Mouse (Mus musculus) embryonic stem cell, embryonic (primary cell): ENCODE measurements around the gene Myrfl.

ENCODE experiments used
- CTCF ChIA-PET, 4 experiments: fragments of 300-600 bp in 2 of 4; fragments of 350-600 bp in 2 of 4; sonication (Branson Sonifier 250); formaldehyde crosslinking; loops; one replicate each; lab custom pipeline; 2022; ENCODE audit warnings: inconsistent platforms in 2 of 4; lab: Charles Lee
- POLR2A ChIA-PET, 4 experiments: fragments of 300-600 bp in 2 of 4; fragments of 350-600 bp in 2 of 4; sonication (Branson Sonifier 250); formaldehyde crosslinking; loops; one replicate each; lab custom pipeline; 2022; ENCODE audit warnings: antibody characterized with exemption in 4 of 4, inconsistent platforms in 1 of 4; lab: Charles Lee

The Myrfl gene

GRCm38 (mm10) chr10:116802178-116802794 lies 94.4 kb downstream of the Myrfl start:
- CTCF ChIA-PET: interaction anchor here in 2 of 4 experiments (0.6 to 0.9 kb wide), 3 partner anchors 13 to 695 kb away, joined by 3 read pairs; no protein-coding TSS in a partner anchor
- POLR2A ChIA-PET: no interaction called here

DNA sequence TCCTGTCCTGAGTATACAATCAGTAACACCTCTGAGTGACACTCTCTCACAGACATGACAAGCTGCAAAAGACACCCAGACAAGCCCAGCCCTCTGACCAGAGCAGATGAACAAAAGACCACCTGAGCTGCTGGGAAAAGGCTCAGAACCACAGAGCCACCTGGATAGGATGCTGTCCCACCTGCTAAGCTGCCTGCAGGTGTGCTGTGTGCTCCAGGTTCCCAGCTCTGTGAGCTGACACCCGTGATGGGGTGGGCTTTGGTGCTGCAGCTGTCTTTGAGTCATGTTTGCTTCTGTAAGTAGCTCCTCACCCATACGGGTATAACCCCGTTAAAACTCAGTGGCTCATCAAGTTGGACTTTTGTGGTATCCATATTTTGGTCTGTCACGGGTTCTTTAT lies 95.4 kb downstream of the Myrfl start:
- POLR2A ChIA-PET: interaction anchor here in 1 of 4 experiments (1.2 kb wide), 1 partner anchor 8 kb away, joined by 3 read pairs; no protein-coding TSS in a partner anchor
- CTCF ChIA-PET: interaction anchor here in 1 of 4 experiments (1.0 to 1.3 kb wide), 2 partner anchors 9 to 12 kb away, joined by 3 to 4 read pairs; no protein-coding TSS in a partner anchor

DNA sequence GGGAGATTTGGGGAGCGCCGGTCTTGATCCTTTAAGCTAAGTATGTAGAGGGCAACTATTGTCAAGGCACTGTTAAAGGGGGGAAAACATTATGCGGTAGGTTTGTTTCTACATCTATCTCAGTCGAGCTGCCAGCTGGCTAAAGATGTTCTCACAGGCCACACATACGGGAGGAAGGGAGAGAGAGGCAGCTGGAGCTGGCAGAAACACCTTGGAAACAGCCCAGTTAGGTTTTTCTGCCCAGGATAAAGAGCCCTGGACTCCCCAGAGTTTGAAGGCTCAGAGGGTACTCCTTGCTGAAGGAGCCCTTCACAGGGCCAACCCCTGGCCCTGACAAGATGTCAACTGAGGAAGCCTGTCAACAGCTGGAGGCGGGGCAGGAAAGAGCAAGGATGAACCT lies 100.7 kb downstream of the Myrfl start:
- POLR2A ChIA-PET: interaction anchor here in 2 of 4 experiments (1.2 to 1.6 kb wide), 3 partner anchors 12 to 14 kb away, joined by 3 to 6 read pairs (median 4); no protein-coding TSS in a partner anchor
- CTCF ChIA-PET: interaction anchor here in 1 of 4 experiments (0.6 kb wide), 1 partner anchor 285 kb away, joined by 3 read pairs; no protein-coding TSS in a partner anchor

- CTCF ChIA-PET: interaction anchor here (0.6 to 1.4 kb wide), 19 partner anchors 12 to 1073 kb away, joined by 3 to 7 read pairs (median 3); no protein-coding TSS in a partner anchor
- POLR2A ChIA-PET: interaction anchor here in 3 of 4 experiments (0.5 to 1.2 kb wide), 5 partner anchors 15 to 361 kb away, joined by 3 to 6 read pairs (median 3); no protein-coding TSS in a partner anchor
These were observed 107.6 kb downstream of the Myrfl start for GRCm38 (mm10) chr10:116789096-116789495.

- POLR2A ChIA-PET: interaction anchor here in 3 of 4 experiments (0.5 to 1.2 kb wide), 6 partner anchors 16 to 362 kb away, joined by 3 to 7 read pairs (median 3); no protein-coding TSS in a partner anchor
- CTCF ChIA-PET: interaction anchor here (0.6 to 1.4 kb wide), 14 partner anchors 12 to 580 kb away, joined by 3 to 6 read pairs (median 3); no protein-coding TSS in a partner anchor
These were observed 108.3 kb downstream of the Myrfl start for GRCm38 (mm10) chr10:116788431-116788830.

DNA sequence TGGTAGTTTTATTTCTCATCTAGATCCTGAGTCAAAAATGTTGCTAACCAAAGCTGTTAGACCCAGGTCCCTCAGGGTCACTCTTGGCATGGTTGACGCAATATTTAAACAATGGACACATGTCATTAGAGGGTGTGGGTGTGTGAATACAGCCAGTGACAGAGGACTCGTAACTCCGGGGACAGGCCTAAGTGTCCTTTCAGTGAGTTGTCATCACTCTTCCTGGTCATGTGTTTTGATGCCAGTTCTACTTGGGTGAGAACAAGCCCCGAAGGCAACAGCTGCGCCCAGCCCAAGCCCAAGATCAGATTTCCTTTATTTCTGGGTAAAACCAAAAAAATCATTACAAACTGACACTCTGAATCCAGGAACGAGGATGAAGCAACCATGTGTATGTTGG lies 112.6 kb downstream of the Myrfl start:
- CTCF ChIA-PET: no interaction called here
- POLR2A ChIA-PET: interaction anchor here in 1 of 4 experiments (0.9 to 1.4 kb wide), 3 partner anchors 13 to 60 kb away, joined by 3 to 4 read pairs (median 3); no protein-coding TSS in a partner anchor

GRCm38 (mm10) chr10:116783020-116783419 lies 113.7 kb downstream of the Myrfl start:
- ChIA-PET POLR2A (interaction anchor here in 2 of 4 experiments (0.6 to 1.4 kb wide), 2 partner anchors 12 to 524 kb away, joined by 3 read pairs; no protein-coding TSS in a partner anchor), CTCF (no interaction called here)

GRCm38 (mm10) chr10:116777947-116778346 lies 118.8 kb downstream of the Myrfl start:
- POLR2A ChIA-PET: interaction anchor here in 1 of 4 experiments (0.9 kb wide), 1 partner anchor 9 kb away, joined by 3 read pairs; no protein-coding TSS in a partner anchor
- CTCF ChIA-PET: no interaction called here

- ChIA-PET POLR2A (interaction anchor here in 2 of 4 experiments (0.6 to 1.3 kb wide), 5 partner anchors 10 to 214 kb away, joined by 3 to 4 read pairs (median 3); no protein-coding TSS in a partner anchor), CTCF (interaction anchor here in 1 of 4 experiments (0.8 kb wide), 1 partner anchor 104 kb away, joined by 3 read pairs; no protein-coding TSS in a partner anchor)
These were observed 119.9 kb downstream of the Myrfl start for GRCm38 (mm10) chr10:116776846-116777245.

DNA sequence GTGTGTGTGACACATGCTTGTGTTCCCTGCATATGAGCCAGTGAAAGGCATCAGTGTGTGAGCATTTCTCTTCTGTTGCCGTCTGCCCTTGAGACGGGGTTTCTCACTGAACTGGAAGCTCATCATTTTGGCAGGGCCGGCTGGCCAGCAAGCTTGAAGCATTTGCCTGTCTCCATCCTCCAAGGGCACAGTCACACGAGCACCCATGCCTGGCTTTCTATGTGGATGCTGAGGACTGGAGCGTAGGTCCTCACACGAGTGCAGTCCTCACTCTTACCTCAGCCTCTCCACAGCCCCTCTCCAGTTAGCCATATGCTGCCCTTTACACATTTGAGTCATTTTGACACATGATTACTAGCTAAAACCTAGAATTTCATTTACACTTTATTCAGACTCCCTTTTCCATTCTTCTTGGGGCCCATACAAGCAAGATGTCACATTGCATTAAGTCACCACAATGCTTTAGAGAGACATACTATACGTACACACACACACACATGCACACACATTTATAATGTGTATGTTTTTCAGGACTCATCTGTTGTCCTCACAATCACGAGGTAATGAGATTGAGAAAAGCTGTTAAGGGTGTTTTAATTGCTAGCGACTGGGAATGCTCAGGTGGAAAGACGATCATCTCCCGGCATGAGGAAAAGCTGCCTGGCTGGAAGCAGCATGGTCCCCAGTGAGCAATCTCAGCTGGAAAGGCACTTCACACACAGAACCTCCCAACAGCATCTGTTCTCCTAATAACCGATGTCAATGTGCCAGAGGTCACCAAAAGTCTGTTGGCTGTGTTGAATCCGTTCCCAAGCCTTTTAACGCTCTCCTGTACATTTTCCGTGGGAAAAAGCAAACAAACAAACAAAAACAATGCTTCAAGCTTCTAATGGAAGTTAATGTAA lies 122.6 kb downstream of the Myrfl start:
- CTCF ChIA-PET: no interaction called here
- POLR2A ChIA-PET: interaction anchor here in 2 of 4 experiments (0.6 to 1.4 kb wide), 2 partner anchors 9 to 650 kb away, joined by 3 read pairs; no protein-coding TSS in a partner anchor

GRCm38 (mm10) chr10:116771215-116771935 lies 125.3 kb downstream of the Myrfl start:
- CTCF ChIA-PET: interaction anchor here in 2 of 4 experiments (0.6 to 1.2 kb wide), 3 partner anchors 18 to 513 kb away, joined by 3 read pairs; no protein-coding TSS in a partner anchor
- POLR2A ChIA-PET: interaction anchor here in 3 of 4 experiments (0.8 to 1.2 kb wide), 5 partner anchors 9 to 242 kb away, joined by 3 to 5 read pairs (median 3); no protein-coding TSS in a partner anchor

DNA sequence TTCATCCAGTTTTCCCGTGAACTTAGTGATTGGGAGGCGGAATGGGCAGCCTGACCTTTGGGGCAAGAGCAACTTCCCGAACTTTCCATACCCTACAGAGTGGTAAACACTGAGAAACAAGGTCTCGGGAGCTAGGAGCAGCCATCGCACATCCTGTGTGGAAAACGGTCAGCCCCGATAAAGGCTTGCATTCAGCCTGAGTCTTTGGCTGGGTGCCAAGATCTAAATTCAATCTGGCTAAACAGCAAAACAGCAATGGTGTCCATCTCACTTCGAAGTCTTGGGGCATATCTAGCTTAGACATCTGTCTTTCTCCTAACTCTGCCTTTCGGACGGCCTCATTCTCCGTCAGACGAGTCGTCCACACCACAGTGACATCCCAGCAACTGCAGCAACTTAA lies 128.1 kb downstream of the Myrfl start:
- ChIA-PET POLR2A (interaction anchor here in 1 of 4 experiments (0.5 kb wide), 2 partner anchors 30 to 236 kb away, joined by 3 read pairs; no protein-coding TSS in a partner anchor), CTCF (no interaction called here)

DNA sequence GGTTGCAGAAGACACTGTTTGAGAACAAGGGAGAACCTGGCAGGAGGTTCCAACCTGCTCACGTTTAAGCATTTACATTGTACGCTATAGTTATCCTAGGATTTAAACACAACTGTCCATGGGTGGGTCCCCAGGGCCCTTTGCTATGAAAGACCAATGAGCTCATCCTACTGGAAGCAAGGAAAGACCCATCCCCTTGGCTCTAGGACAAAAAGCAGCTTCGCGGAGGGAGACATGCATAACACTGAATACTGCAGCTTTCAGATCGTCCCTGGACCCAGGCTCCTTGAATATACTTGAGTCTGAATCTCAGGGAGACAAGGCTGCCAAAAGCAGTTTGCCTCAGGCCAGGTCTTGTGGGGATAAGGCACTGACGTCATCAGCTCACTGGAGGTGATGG lies 130.2 kb downstream of the Myrfl start:
- CTCF ChIA-PET: no interaction called here
- POLR2A ChIA-PET: interaction anchor here in 1 of 4 experiments (0.7 kb wide), 1 partner anchor 18 kb away, joined by 3 read pairs; no protein-coding TSS in a partner anchor

DNA sequence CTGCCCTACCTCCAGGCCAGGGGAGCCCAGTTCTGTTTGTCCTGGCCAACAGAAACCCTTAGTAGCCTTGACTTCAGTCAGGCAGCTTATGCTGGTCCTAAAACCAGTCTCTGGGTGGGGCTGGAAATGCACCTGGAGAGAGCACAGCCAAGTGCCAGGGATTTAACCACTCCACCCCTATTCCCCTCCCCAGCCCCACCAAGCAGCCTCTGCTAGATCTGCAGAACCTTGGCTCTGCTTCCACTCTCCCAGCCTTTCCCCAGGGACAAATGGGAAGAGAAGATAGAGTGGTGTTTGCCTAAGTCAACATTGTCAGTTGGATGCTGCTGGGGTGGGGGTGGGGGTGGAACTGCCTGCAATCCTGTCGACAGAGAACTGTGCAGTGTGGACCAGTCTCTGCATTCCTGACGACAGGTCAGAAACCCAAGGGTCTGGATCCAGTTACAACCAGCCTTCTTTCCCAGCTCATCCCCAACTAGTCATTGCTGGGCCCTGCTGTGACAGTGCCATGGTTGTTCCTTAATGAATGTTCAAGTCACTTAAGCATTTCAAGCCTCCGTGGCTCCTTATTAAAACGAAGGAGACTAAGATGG lies 135.1 kb downstream of the Myrfl start:
- ChIA-PET CTCF (no interaction called here), POLR2A (interaction anchor here in 1 of 4 experiments (0.6 kb wide), 1 partner anchor 64 kb away, joined by 5 read pairs; no protein-coding TSS in a partner anchor)

DNA sequence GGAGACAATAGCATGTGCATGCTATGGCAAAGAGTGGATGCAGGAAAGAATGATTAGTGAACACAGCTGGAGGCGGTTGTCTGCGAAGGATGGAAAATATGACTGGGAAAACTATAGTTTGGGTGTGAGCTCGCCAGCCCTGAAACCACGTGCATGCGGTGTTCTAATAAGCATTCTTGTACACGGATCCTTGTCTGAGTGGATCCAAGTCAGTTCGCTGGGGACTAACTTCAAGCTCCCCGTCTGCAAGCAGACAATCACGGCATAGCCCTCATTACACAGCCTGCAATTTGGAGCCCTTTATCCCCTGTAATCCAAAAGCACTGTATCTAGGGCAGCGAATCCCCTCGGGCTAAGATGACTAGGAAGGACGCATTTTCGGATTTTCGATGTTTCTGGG lies 136.2 kb downstream of the Myrfl start:
- ChIA-PET POLR2A (no interaction called here), CTCF (no interaction called here)

DNA sequence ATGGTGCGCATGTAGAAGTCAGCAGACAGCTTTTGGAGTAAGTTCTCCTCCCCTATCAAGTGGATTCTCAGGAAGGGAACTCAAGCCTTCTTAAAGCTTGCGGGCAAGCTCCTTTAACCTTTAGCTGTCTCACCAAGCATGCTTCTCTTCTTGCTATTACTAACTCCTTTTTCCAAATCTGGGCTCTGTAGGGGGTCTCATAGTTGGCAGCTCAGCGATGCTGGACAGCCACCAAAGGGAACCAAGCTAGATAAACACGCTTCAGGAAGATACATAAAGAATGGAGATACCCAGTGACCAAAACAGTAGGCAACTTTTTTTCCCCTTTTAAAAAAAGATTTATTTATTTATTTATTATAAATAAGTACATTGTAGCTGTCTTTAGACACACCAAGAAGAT lies 136.9 kb downstream of the Myrfl start:
- ChIA-PET CTCF (no interaction called here), POLR2A (no interaction called here)
